Mouse (Mus musculus) hindbrain, embryonic 14.5 days (tissue): ENCODE measurements around the gene P3h2. TPM values are rescaled to one million over a fixed set of nuclear protein-coding genes. Genes with fewer than 3 reads are reported as not detected.

Experiments
- ATAC-seq: fragments of 200-750 bp; cut with Nextera tagmentation; 2 replicates; pipeline ENCODE4 v1.8.0; 2017; ENCODE audit warnings: moderate number of reproducible peaks, mild to moderate bottlenecking, moderate TSS enrichment, moderate library complexity; ENCODE audit not compliant: low FRiP score
- DNase-seq: peaks from one replicate; pipeline ENCODE4 v3.0.0-alpha.2; 2015; ENCODE audit warnings: low spot score
- H3K27ac ChIP-seq: fragments of 300-500 bp; sonication (generic); 2 replicates; pipeline ENCODE4 v1.5.1; 2014; ENCODE audit warnings: mild to moderate bottlenecking, moderate library complexity
- H3K27me3 ChIP-seq: fragments of 300-500 bp; sonication (generic); 2 replicates; pipeline ENCODE4 v1.6.1; 2014; ENCODE audit warnings: mild to moderate bottlenecking, low read length, mixed read lengths; ENCODE audit not compliant: control insufficient read depth, insufficient read depth
- H3K36me3 ChIP-seq: fragments of 300-500 bp; sonication (generic); replicated peaks from 2 replicates; pipeline ENCODE4 v1.6.1; 2014; ENCODE audit not compliant: control insufficient read depth, insufficient read depth
- H3K4me1 ChIP-seq: fragments of 300-500 bp; sonication (generic); replicated peaks from 2 replicates; pipeline ENCODE4 v1.6.1; 2014; ENCODE audit warnings: antibody characterized with exemption, low read length, mixed read lengths; ENCODE audit not compliant: control insufficient read depth, insufficient read depth
- H3K4me2 ChIP-seq: fragments of 300-500 bp; sonication (generic); replicated peaks from 2 replicates; pipeline ENCODE4 v1.6.1; 2014; ENCODE audit warnings: mild to moderate bottlenecking, moderate library complexity
- H3K4me3 ChIP-seq: fragments of 300-500 bp; sonication (generic); replicated peaks from 2 replicates; pipeline ENCODE4 v1.5.1; 2014; ENCODE audit warnings: mild to moderate bottlenecking, low read length
- H3K9ac ChIP-seq: fragments of 300-500 bp; sonication (generic); 2 replicates; pipeline ENCODE4 v1.6.1; 2014
- H3K9me3 ChIP-seq: fragments of 300-500 bp; sonication (generic); 2 replicates; pipeline ENCODE4 v1.6.1; 2016; ENCODE audit warnings: low read length; ENCODE audit not compliant: control insufficient read depth
- WGBS: fragments of 180-500 bp; shearing (Covaris S2); extraction: QIAGEN DNeasy Blood & Tissue Kit; methylation state at CpG from one replicate; pipeline ENCODE4 v1.1.7; 2014; 5-methylcytosine and 5-hydroxymethylcytosine counted together
- polyA plus RNA-seq: library from polyadenylated mRNA; unstranded; fragments of >200 nt; fragmentation: Nextera tagmentation; extraction: Ambion mirVana; gene quantifications from 2 replicates; pipeline ENCODE4 v1.2.1, GENCODE M21; 2014

Gene P3h2
- polyA plus RNA-seq, 1 experiment from 2014 or later, result 1.0 TPM

DNA sequence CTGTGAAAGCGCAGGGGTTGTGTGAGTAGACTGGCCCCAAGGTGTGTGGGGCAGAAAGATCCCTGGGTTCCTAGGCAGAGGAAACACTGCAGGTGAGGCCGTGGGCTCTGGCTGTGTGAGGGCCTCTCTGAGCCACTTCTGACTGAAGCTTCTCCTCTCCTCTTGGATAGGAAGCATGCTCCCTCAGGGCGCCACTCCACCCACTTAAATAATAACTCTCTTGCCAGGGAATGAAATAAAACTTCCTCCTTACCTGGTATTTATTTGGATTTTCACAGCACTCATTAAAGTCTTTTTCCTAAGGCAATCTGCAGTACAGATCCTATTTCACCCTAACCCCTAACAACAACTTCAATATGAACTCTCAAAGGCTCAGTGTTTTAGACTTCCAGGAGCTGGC, 151.0 kb downstream of the P3h2 start:
- DNase-seq (no peak), ATAC-seq (no peak)
- no peaks in the 10 kb centered on the region for H3K9me3 ChIP-seq
- no peak overlapping the region for H3K27ac ChIP-seq
- H3K27me3 ChIP-seq, result no peaks in the 10 kb centered on the region
- H3K9ac ChIP-seq, result no peak overlapping the region
- no peak overlapping the region for H3K4me2 ChIP-seq
- H3K4me1 ChIP-seq, result no peaks in the 10 kb centered on the region
- H3K36me3 ChIP-seq, result no peaks in the 10 kb centered on the region
- 83% methylated on average over 3 of the region's 3 CpGs for WGBS
- H3K4me3 ChIP-seq, result no peak overlapping the region

DNA sequence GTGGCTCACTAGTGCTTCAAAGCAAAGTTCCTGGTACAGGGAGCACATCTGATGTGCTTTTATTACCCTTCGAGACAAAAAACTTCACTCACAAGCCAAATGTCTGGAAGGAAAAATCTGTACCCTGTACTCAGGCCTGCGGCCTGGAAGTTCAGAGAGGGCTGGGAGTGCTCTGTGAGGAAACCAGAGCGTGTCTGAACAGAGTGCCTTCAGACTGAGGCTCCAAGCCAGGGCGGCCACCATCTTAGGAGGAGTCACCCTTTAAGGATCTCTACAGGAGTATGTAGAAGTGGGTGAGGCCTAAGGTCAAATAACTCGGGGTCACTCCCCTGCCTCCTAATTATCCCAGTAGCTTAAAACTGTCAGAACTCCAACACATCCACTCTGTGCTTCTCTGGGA, 152.2 kb downstream of the P3h2 start:
- Histone ChIP-seq H3K4me1 (no peaks in the 10 kb centered on the region), H3K4me3 (no peak overlapping the region), H3K27me3 (no peaks in the 10 kb centered on the region), H3K9ac (no peak overlapping the region), H3K27ac (no peak overlapping the region), H3K4me2 (no peak overlapping the region), H3K9me3 (no peaks in the 10 kb centered on the region), H3K36me3 (no peaks in the 10 kb centered on the region)
- no peak for DNase-seq
- ATAC-seq, result no peak
- 87% methylated on average over 5 of the region's 5 CpGs for WGBS

DNA sequence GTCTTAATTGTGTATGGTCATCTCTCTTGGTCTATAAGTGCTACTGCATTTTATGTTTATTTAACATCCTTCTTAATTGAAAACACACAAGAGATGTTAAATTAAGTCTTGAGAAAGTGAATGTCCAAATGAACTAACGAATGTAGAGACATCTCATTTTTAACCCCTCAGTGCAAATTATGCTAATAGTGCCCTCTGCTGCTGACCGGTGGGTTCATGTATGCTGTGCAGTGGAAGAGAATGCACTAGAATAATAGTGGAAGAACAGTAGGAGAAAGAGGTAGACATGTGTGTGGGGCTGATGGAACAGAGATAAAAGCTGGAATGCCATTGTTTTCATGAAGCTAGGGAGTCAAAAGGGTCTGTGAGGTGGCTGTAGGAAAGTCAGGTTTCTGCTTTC, 153.6 kb downstream of the P3h2 start:
- H3K27me3 ChIP-seq, result no peaks in the 10 kb centered on the region
- no peak overlapping the region for H3K27ac ChIP-seq
- H3K36me3 ChIP-seq, result no peaks in the 10 kb centered on the region
- DNase-seq (no peak), ATAC-seq (no peak)
- H3K9ac ChIP-seq, result no peak overlapping the region
- no peak overlapping the region for H3K4me2 ChIP-seq
- H3K4me3 ChIP-seq, result no peak overlapping the region
- H3K9me3 ChIP-seq, result no peaks in the 10 kb centered on the region
- no peaks in the 10 kb centered on the region for H3K4me1 ChIP-seq
- 61% methylated on average over 2 of the region's 2 CpGs for WGBS

DNA sequence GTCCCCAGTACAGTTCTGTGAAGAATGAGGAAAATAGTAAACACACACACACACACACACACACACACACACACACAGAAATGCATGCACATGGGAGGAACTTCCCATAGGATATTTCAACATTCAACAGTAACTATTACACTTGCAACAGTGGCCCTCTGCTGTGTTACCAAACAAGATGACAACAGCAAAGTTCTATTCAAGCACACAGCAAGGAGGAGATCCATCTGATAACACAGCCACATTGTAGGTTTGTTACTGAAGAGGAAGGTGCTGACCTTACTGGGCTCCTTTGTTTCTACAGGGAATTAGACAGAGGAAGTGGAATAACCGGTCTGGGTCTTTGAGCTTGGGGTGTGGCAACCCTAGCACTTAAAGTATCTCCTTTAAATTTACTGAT, 157.5 kb downstream of the P3h2 start:
- no peaks in the 10 kb centered on the region for H3K36me3 ChIP-seq
- no peak overlapping the region for H3K9ac ChIP-seq
- ATAC-seq (no peak), DNase-seq (no peak)
- WGBS, result 76% methylated on average over 1 of the region's 1 CpGs
- H3K27ac ChIP-seq, result no peak overlapping the region
- H3K4me2 ChIP-seq, result no peak overlapping the region
- no peaks in the 10 kb centered on the region for H3K9me3 ChIP-seq
- no peak overlapping the region for H3K4me3 ChIP-seq
- no peaks in the 10 kb centered on the region for H3K27me3 ChIP-seq
- H3K4me1 ChIP-seq, result no peaks in the 10 kb centered on the region

DNA sequence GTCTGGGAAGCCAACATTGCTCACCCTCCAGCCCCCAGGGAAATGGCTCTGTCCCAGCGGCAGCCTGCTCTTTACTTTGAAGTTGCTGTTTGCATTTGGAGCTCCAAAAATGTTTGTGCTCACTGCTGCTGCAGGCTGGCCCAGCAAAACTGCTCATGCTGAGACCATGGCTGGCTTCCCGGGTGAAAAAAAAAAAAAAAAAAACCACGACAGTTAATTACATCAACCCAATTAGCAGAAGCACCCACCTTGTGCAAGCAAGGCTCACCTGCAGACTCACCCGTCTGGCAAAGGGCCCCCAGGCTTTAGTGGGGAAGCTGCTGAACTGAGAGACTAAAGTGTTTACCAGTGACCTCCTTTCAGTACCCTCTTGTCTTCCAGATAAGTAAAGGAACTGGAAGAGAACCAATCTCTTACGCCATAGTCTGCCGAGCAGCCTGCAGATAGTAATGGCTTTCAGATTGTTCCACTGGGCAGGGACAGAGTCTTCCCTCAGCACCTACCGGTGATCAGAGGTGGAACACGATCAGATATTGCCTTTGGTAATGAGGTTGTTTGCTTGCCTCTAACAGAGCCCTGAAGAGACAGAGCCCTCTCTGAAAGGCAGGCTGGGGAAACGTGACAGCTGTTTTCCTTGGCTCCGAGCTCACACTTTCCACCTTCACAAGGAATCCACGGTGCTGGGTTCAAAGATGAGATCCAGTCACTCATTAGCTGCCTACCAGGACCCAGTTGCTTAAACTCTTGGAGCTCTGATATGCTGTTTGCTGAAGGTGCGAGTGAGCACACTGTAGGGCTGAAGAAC, 160.2 kb downstream of the P3h2 start:
- Histone ChIP-seq H3K4me1 (no peaks in the 10 kb centered on the region), H3K27me3 (no peaks in the 10 kb centered on the region), H3K4me2 (no peak overlapping the region), H3K9me3 (no peaks in the 10 kb centered on the region), H3K36me3 (no peaks in the 10 kb centered on the region), H3K4me3 (no peak overlapping the region), H3K9ac (no peak overlapping the region), H3K27ac (no peak overlapping the region)
- ATAC-seq, result no peak
- DNase-seq, result no peak
- WGBS, result 73% methylated on average over 12 of the region's 12 CpGs

- DNase-seq (no peak), ATAC-seq (no peak)
- no peaks in the 10 kb centered on the region for H3K9me3 ChIP-seq
- no peak overlapping the region for H3K27ac ChIP-seq
- no peak overlapping the region for H3K4me2 ChIP-seq
- H3K9ac ChIP-seq, result no peak overlapping the region
- WGBS, result 77% methylated on average over 4 of the region's 4 CpGs
- no peak overlapping the region for H3K4me3 ChIP-seq
- no peaks in the 10 kb centered on the region for H3K4me1 ChIP-seq
- H3K36me3 ChIP-seq, result no peaks in the 10 kb centered on the region
- H3K27me3 ChIP-seq, result no peaks in the 10 kb centered on the region
Observed at GRCm38 (mm10) chr16:25942261-25942660, 163.3 kb downstream of the P3h2 start.

DNA sequence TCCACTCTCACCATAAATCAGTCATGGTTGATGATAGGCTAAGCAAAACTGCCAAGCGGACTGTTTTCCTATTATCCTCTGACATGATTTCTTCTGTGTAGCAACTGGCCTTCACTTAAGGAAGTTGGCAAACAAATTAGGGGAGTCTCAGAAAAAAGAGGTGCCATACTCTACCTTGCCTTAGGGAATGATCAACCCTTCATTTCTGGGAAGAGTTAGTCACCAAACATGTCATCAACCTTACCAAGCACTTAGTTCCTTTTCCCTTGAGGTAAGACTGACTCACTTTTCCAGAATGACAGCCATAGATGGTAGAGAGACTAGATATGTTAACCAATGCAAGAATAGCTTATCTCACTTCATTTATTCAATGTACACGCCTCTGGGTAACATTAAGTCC, 171.4 kb downstream of the P3h2 start:
- Histone ChIP-seq H3K4me2 (no peak overlapping the region), H3K27ac (no peak overlapping the region)
- no peak for ATAC-seq

GRCm38 (mm10) chr16:25912185-25912584, 193.4 kb downstream of the P3h2 start:
- Histone ChIP-seq H3K4me2 (no peak overlapping the region), H3K9ac (no peak overlapping the region), H3K27me3 (no peaks in the 10 kb centered on the region), H3K36me3 (no peaks in the 10 kb centered on the region), H3K4me1 (no peaks in the 10 kb centered on the region), H3K9me3 (peaks cover 5% of the 10 kb centered on the region; the same call in 1 of the 2 replicates), H3K27ac (no peak overlapping the region), H3K4me3 (no peak overlapping the region)
- DNase-seq, result no peak
- no peak for ATAC-seq
- 74% methylated on average over 1 of the region's 1 CpGs for WGBS

More for the DNA sequence above, 171.4 kb downstream of the P3h2 start:
- H3K9me3 ChIP-seq, result no peaks in the 10 kb centered on the region
- no peaks in the 10 kb centered on the region for H3K36me3 ChIP-seq
- H3K4me3 ChIP-seq, result no peak overlapping the region
- H3K4me1 ChIP-seq, result no peaks in the 10 kb centered on the region
- H3K9ac ChIP-seq, result no peak overlapping the region
- H3K27me3 ChIP-seq, result no peaks in the 10 kb centered on the region
- 86% methylated on average over 2 of the region's 2 CpGs for WGBS
- DNase-seq, result no peak
